Mouse (Mus musculus): ENCODE results near the gene Atxn7l3. TPM values are rescaled to one million over a fixed set of nuclear protein-coding genes. Genes with fewer than 3 reads are reported as not detected.
A peak's percentile ranks its signal among the peaks of the same experiment; 100 is the strongest.

Atxn7l3 gene
- total and polyA plus RNA-seq, 3 experiments: 24.0 to 60.0 (median 29.9) TPM

DNA sequence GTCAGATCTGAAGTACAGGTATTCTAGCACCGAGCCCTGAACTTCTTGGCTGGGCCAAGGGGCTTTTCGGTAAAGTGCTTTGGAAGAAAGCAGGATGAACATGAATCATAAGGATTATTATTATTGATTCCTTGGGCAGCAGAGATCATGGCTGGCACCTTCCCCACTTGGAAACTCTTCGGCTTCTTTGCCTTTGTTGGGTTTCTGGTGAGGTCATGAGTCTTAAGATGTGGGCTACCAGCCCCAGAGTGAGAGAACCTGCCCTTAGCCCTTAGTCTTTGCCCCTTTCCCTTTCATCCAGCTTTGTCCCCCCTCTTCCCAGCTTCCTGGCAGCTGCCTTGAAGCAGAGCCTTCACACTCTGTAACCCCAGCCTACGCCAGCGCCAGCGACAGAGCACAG is 25.5 kb upstream of the Atxn7l3 start:
- peaks cover 39% of the 10 kb centered on the region for H3K27me3 ChIP-seq (ENCODE audit: insufficient read depth, low read length)
- H3K4me1 ChIP-seq (ENCODE audit: insufficient read depth, low read depth, low read length): peaks cover 15% of the 10 kb centered on the region
- TF ChIP-seq CTCF (IDR thresholded peaks at IDR 0.05; ENCODE audit: low read depth, low read length) (no peak), GATA2 (IDR thresholded peaks at IDR 0.05; ENCODE audit: borderline replicate concordance, low read depth, low read length) (no peak), TAL1 (conservative IDR thresholded peaks at IDR 0.05; ENCODE audit: low read depth, low read length) (no peak), POLR2AphosphoS5 (IDR thresholded peaks at IDR 0.05; ENCODE audit: insufficient replicate concordance, low read depth, low read length) (no peak)
- ATAC-seq (ENCODE audit: extremely low read depth, insufficient number of reproducible peaks, low FRiP score, poor library complexity, severe bottlenecking) (no peak), DNase-seq (ENCODE audit: low spot score) (no peak)
- no peak overlapping the region for H3K4me3 ChIP-seq (ENCODE audit: low read depth, low read length)
- H3K36me3 ChIP-seq (replicated peaks): no peaks in the 10 kb centered on the region
- no peaks in the 10 kb centered on the region for H3K9me3 ChIP-seq (replicated peaks)

DNA sequence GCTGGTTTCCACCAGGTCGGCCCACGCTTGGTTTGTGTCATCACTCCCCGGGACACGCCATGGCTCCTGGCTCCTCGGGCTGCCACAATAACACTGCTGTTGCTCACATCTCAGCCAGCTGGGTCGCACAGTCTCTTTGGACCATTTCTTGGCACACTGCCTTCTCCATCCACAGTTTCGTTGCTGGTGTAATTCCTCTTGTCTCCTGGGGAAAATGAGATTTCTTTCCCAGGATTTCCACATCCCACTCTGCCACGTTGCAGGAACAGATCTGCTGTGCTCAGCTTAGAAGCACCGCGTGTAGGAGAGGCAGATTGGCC is 24.2 kb upstream of the Atxn7l3 start:
- Histone ChIP-seq H3K4me3 (ENCODE audit: low read depth, low read length) (peak overlapping the region; percentile 89; the same call in 1 of the 2 replicates), H3K4me1 (ENCODE audit: insufficient read depth, low read depth, low read length) (peaks cover 23% of the 10 kb centered on the region), H3K36me3 (replicated peaks) (peaks cover 5% of the 10 kb centered on the region), H3K9me3 (replicated peaks) (no peaks in the 10 kb centered on the region), H3K27me3 (ENCODE audit: insufficient read depth, low read length) (peaks cover 29% of the 10 kb centered on the region)
- ATAC-seq (ENCODE audit: extremely low read depth, insufficient number of reproducible peaks, low FRiP score, poor library complexity, severe bottlenecking): no peak
- no peak for TF ChIP-seq POLR2AphosphoS5 (IDR thresholded peaks at IDR 0.05; ENCODE audit: insufficient replicate concordance, low read depth, low read length)
- no peak for TF ChIP-seq GATA1 (IDR thresholded peaks at IDR 0.05; ENCODE audit: borderline replicate concordance, low read length)
- TF ChIP-seq TAL1 (conservative IDR thresholded peaks at IDR 0.05; ENCODE audit: low read depth, low read length): no peak
- TF ChIP-seq GATA2 (IDR thresholded peaks at IDR 0.05; ENCODE audit: borderline replicate concordance, low read depth, low read length): no peak
- TF ChIP-seq CTCF (IDR thresholded peaks at IDR 0.05; ENCODE audit: low read depth, low read length): no peak
- DNase-seq (ENCODE audit: low spot score): no peak

DNA sequence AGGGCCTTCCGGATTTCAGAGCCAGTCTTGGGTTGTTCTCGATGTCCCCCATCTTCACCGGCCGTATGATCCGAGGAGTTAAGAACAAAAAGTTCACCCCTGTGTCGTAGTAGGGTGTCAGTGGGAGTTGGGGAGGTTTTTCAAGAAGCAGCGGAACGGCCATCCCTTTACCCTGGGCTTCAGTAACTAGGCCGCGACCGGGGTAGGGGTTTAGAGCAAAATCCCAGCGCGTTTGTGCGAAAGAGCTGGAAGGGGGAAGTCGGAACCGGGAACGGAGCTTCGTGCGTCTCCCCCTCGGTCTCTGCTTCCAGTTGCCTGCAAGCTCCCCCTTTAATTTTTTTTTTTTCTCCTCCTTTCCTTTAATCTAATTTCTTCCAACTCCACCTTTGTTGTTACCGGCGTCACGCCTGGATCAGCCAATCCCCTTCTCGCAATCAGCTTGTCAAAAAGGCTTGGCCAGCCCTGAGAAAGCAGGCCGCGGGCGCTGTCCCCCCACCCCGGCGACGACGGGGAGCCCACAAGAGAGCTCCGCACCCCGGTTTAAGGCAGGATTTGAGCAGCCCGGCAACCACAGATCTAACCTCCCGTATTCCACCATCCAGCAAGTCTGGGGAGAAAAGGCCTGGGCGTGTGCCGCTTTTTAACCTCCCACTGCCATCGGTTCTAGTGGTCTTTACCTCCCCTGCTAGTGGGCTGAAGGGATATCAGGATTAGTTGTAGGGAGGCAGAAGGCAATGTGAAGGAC is 23.7 kb upstream of the Atxn7l3 start:
- H3K36me3 ChIP-seq (replicated peaks): peaks cover 11% of the 10 kb centered on the region
- ATAC-seq (ENCODE audit: extremely low read depth, insufficient number of reproducible peaks, low FRiP score, poor library complexity, severe bottlenecking) (peak; percentile 29; the same call in 1 of the 2 replicates), DNase-seq (ENCODE audit: low spot score) (peak; percentile 83)
- no peaks in the 10 kb centered on the region for H3K9me3 ChIP-seq (replicated peaks)
- H3K4me3 ChIP-seq (ENCODE audit: low read depth, low read length): peak overlapping the region; percentile 89
- peaks cover 28% of the 10 kb centered on the region for H3K4me1 ChIP-seq (ENCODE audit: insufficient read depth, low read depth, low read length)
- H3K27me3 ChIP-seq (ENCODE audit: insufficient read depth, low read length): peaks cover 29% of the 10 kb centered on the region
- TF ChIP-seq TAL1 (conservative IDR thresholded peaks at IDR 0.05; ENCODE audit: low read depth, low read length) (no peak), GATA2 (IDR thresholded peaks at IDR 0.05; ENCODE audit: borderline replicate concordance, low read depth, low read length) (no peak), GATA1 (IDR thresholded peaks at IDR 0.05; ENCODE audit: borderline replicate concordance, low read length) (no peak), CTCF (IDR thresholded peaks at IDR 0.05; ENCODE audit: low read depth, low read length) (no peak), POLR2AphosphoS5 (IDR thresholded peaks at IDR 0.05; ENCODE audit: insufficient replicate concordance, low read depth, low read length) (no peak)

DNA sequence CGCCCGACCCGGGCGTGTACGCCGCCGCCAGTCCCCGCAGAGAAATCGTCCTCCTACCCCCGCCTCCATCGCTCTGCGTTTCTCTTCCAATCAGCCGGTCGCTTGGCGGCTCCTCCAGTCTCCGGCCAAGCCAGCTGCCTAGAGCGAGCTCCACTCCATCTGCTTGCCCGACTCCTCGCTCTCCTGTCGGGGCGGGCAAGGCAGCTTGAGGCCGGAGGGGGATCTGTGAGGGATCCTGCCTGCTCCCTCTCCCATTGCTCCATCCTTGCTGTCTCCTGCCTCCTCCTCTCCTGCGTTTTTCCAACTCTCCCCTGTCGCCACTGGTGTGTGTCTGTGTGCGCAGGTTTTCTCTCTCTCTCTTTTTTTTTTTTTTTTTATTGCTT is 23.0 kb upstream of the Atxn7l3 start, which contains the start of gene Ubtf:
TSS of gene Ubtf (minus strand) at position 333 of the 383 bp plus-strand sequence.
- ATAC-seq (ENCODE audit: extremely low read depth, insufficient number of reproducible peaks, low FRiP score, poor library complexity, severe bottlenecking): no peak
- Histone ChIP-seq H3K27me3 (ENCODE audit: insufficient read depth, low read length) (peaks cover 27% of the 10 kb centered on the region), H3K9me3 (replicated peaks) (no peaks in the 10 kb centered on the region), H3K4me1 (ENCODE audit: insufficient read depth, low read depth, low read length) (peaks cover 35% of the 10 kb centered on the region), H3K36me3 (replicated peaks) (peaks cover 18% of the 10 kb centered on the region), H3K4me3 (ENCODE audit: low read depth, low read length) (peak within 1 kb of the TSS; percentile 89)
- peak; percentile 69 for DNase-seq (ENCODE audit: low spot score)
- TF ChIP-seq GATA1 (IDR thresholded peaks at IDR 0.05; ENCODE audit: borderline replicate concordance, low read length) (no peak), POLR2AphosphoS5 (IDR thresholded peaks at IDR 0.05; ENCODE audit: insufficient replicate concordance, low read depth, low read length) (no peak), CTCF (IDR thresholded peaks at IDR 0.05; ENCODE audit: low read depth, low read length) (no peak), GATA2 (IDR thresholded peaks at IDR 0.05; ENCODE audit: borderline replicate concordance, low read depth, low read length) (no peak), TAL1 (conservative IDR thresholded peaks at IDR 0.05; ENCODE audit: low read depth, low read length) (no peak)

DNA sequence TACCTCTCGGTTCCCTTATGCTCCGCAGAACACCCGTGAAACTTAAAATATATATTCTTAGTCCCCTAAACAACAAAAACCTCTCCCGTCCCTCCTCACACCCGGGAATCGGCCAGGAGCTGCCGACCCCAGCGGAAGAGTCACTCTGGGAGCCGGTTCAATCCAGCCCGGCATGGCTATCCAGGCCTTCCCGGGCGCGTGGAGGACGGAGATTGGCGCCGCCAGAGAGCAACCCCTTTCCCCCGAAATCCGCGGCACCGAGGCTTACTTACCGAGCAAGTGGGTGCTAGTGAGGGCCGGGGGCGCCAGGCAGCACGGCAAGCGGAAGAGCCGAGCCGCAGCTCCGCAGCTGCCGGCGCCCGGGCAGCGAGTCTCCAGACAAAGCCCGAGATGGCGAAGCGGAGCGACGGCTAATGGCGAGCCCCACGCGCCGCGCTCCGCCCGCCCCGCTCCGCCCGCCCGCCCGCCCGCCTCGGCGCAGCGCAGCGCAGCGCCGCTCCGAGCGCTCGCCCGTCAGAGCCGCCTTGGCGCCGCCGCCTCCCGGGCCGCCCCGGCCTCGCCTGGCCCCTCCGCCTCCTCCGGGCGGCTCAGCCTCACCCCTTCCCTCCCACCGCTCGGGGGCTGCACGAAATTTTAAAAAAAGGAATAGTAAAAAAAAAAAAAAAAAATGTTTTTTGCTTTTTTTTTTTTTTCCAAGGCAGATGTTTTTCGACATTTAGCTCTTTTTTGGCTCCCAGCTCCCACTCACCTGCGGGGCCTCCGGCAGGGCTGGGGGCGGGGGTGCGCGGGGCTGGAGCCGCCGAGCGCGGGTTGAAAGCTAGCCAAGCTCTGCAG is 22.4 kb upstream of the Atxn7l3 start:
- DNase-seq (ENCODE audit: low spot score): peak; percentile 67
- H3K27me3 ChIP-seq (ENCODE audit: insufficient read depth, low read length): peaks cover 23% of the 10 kb centered on the region
- H3K36me3 ChIP-seq (replicated peaks): peaks cover 24% of the 10 kb centered on the region
- TF ChIP-seq TAL1 (conservative IDR thresholded peaks at IDR 0.05; ENCODE audit: low read depth, low read length): no peak
- TF ChIP-seq GATA2 (IDR thresholded peaks at IDR 0.05; ENCODE audit: borderline replicate concordance, low read depth, low read length): no peak
- TF ChIP-seq CTCF (IDR thresholded peaks at IDR 0.05; ENCODE audit: low read depth, low read length): no peak
- TF ChIP-seq GATA1 (IDR thresholded peaks at IDR 0.05; ENCODE audit: borderline replicate concordance, low read length): no peak
- no peak for TF ChIP-seq POLR2AphosphoS5 (IDR thresholded peaks at IDR 0.05; ENCODE audit: insufficient replicate concordance, low read depth, low read length)
- no peaks in the 10 kb centered on the region for H3K9me3 ChIP-seq (replicated peaks)
- H3K4me1 ChIP-seq (ENCODE audit: insufficient read depth, low read depth, low read length): peaks cover 41% of the 10 kb centered on the region
- no peak for ATAC-seq (ENCODE audit: extremely low read depth, insufficient number of reproducible peaks, low FRiP score, poor library complexity, severe bottlenecking)
- H3K4me3 ChIP-seq (ENCODE audit: low read depth, low read length): peak overlapping the region; percentile 89
